Mouse (Mus musculus): ENCODE results near the gene Gm49027.
"Not testable (repeated sequence)": the region's sequence is repeated elsewhere in the genome, so short reads cannot be mapped to it uniquely, and the experiment has no call there.

Gene Gm49027

DNA sequence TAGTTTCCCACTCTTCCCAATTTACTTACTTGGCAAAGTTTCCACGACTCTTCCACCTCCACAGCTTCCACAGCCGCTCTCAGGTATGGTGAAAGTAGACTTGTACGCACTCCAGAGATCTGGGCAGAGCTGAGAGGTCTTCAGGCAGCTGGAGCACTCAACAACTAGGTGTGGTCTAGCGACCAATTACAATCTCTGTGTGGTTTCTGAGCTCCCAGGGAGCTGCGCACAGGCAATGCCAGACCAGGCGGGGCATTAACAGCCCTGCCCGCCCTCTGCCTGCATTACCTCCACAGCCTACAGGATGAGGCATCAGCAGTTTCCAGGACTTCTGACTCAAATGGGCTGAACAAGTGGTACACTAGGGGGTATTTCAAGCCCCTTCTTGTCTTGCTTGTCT, at the start of gene Gm49027:
TSS of gene Gm49027 (minus strand) at position 208 of the 400 bp plus-strand sequence.
- DNase-seq, result no peak

DNA sequence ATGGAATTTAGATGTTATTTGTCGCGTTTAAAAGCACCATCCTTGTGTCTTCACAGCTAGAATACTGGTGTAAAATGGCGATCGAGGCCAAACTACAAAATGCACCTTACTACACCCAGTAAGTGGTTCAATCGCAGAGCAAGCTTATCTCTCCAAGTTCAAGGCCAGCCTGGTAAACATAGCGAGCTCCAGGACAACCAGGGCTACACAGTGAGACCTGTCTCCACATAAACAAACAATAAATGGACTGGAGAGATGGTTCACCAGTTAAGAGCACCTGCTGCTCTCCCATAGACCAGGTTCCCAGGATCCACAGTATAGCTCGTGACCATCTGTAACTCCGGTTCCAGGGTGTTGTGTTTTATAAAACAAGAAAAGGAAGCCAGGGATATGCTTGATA, 48.1 kb upstream of the Gm49027 start:
- DNase-seq, result no peak

DNA sequence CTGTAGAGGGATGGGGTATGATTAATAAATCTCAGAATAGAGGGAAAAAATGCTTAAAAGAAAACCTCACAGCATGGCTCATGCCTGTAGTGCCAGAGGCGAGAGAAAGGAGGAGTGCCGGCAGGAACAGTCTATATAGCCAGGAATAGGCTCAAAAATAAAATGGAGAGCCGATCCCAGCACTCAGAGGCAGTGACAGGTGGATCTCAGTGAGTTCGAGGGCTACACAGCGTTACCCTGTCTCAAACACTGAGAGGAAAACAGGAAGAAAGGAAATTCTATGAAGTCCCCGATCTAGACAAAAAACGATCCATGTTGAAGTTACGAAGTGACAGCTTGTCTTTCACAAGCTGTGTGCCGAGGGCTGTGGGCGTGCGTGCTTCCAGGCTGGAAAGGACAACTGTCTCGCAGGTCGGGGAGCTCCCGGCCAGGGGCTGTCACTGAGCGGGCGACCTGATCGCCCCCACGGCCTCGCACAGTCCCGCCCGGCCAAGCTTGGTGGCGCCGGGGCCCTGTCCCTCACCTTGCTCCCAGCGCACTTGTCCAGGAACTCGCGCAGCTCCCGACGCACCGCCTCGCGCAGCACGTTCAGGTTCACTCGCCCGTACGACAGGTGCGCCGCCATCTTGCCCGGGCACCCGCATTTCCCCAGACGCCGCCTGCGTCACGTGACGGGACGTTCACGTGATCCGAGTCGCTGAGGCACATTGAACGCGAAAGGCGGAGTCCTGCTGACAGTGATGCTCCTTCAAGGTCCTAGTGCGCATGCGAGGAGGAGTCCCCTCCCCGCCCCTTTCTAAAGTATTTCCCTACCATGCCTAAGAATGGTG, 47.3 kb upstream of the Gm49027 start, which contains the start of gene Vps33a:
TSS of gene Vps33a (minus strand) at position 682 of the 830 bp plus-strand sequence.
- DNase-seq, result peak; percentile 99

DNA sequence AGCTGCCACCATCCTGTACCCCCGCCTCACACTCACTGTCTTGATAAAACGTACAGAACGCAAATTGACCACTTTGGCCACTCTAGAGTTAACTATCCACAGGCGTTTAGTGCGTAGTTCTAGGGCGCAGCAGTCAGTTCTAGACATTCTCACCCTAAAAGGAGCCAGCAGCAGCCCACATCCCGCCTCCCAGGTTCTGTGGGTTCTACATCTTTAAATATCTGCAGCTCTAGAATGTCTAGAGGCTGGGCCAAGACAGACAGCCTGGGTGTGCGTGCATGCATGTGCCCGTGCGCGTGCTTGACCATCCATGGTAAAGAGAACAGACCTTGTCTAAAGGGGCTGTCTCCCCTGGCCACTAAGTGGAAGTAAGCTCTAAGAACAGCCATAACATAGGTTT, 35.8 kb upstream of the Gm49027 start:
- no peak for DNase-seq

DNA sequence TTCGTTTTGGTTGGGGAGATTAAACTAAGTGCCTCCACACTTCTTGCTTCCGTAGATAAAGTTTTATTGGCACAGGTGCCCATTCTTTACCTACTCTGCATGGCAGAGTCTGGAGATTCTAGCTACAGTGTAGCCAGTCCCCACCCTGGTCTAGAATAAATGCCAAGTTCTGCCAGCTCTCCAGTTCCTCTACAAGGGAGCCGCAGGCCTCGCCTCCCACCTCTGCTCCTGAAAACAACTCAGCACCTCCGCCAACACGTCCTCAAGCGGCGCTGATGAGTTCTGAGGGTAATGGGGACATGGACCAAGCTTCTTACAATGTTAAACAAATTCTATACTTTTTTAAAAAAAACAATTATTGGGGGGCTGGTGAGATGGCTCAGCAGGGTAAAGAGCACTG, 34.3 kb upstream of the Gm49027 start:
- no peak for DNase-seq

DNA sequence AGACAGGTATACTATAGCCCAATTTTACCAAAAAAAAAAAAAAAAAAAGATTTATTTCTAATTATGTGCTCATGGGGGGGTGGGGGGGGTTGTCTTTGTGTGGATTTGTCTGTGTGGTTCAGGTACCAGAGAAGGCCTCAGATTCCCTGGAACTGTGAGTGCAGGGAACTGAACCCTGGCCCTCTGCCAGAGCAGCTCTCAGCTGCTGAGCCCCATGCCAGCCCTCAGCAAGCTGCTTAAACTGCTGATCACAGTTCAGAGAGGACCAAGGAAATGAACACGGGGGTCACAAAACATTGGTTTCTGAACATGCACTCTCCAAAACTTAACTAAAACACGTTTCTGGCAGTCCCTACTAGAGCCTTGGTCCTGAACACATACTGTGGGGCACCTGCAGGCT, 31.2 kb upstream of the Gm49027 start:
- DNase-seq, result peak; percentile 89 to 90

DNA sequence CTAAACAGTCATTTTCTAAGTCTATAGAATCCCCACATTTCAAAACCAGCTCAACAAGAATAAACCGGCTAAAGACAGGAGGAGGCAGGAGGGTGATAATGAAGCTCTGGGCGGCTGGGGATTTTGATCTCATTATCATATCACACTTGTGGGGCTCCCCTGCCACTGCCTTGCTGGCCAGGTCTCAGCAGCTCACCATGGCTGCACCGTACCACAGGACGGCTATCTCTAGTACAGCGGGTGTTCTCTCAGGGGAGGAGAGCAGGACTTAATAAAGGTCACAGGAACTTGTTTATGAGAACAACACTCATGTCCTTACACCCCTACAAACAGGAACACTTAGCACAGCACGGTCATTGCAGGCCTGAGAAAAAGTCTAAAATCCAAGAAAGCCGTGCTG, 30.4 kb upstream of the Gm49027 start:
- DNase-seq, result no peak

DNA sequence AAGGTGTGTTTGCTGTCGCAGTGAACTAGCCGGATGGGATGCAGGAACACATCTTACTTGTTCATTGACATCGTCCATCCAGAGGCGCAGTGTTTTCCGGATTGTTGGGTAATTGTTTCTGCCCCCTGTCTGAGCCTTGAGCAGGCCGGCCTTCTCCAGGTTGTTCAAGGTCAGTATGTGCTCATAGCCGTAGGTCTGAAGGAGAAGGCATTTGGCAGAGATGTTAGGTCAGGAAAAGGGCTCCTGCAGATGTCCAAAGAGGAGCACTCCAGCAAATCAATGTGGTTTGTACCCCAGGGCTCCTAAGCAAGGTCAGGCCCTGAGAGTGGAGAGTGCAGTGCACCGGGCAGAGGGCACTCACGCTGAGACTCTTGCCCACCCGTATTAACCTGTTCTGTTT, 8.5 kb upstream of the Gm49027 start:
- DNase-seq, result no peak

DNA sequence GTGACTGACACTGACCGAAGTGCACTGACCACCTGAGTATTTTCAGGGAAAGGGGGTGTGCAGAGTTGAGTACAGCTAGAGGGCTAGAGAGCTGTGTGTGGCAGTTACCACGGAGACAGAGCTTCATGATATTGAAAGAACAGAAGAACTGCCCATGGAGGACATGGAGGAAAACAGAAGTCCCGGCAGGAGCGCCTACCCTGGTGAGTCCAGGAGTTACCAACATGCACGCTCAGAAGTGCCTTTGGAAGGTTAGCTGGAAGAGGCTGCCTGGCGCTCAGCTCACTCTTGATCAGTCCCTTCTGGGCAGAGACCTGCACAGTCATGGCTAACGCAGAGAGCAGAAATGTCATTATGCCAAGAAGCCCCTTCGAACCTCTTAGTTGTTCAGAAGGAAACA, 4.8 kb upstream of the Gm49027 start:
- DNase-seq, result no peak

DNA sequence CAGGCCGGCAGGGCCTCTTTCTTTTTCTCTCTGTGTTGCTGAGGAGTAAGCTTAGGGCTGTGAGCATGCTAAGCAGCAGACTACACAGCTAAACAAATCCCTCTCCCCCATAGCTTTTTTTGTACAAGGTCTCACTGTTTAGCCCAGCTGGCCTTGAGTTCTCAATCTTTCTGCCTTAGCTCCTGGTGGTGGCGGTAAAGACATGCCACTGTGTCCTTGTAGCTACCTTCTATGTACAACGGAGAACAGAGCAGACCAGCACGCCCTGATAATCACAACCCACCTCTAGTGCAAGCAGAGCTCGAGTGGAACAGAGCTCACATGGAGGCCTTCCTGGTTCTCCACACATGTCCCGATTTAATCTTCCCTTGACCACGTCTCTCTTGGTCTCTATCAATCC, 3.4 kb upstream of the Gm49027 start:
- DNase-seq, result no peak

DNA sequence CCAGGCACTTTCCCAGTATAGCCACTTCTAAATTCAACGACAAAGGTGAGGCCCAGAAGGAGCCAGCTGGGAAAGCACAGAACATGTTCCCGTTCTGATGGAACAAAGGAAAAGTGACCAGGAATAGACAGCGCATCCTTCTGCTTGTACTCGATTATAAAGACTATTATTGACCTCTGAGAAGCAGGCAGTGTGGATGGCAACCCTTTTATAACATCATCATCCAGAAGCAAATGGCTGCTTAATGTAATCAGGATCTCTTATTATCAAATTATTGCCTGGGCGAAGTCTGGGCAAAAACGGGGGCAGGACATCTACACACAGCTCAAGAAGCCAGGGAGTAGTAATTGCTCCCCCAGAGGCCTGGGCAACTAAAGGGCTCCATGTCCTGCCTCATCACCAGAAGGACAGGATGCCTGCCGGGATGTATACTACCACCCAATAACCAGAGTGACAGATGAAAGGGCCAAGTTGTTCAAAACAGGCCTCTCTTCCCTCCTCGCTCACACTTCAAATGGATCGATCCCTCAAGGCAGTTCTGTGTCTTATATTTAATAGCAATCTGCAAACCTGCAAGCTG, 718 bp upstream of the Gm49027 start:
- no peak for DNase-seq

DNA sequence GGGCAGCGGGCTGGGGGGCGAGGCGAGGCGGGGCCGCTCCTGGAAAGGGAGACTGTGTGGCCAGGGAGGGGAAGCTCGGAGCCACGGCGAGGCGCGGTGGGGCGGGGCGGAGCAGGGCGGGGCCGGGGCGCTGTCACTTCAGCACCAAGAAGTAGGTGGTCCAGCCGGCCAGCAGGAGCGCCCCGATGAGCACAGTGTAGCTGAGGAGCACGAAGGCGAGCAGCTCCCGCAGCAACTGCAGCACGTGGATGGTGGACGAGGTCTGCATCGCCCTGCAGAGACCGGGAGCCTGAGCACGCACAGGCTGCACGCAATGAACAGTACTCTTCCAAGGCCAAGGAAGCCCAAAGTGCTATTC, 916 bp downstream of the Gm49027 start:
- DNase-seq, result no peak

DNA sequence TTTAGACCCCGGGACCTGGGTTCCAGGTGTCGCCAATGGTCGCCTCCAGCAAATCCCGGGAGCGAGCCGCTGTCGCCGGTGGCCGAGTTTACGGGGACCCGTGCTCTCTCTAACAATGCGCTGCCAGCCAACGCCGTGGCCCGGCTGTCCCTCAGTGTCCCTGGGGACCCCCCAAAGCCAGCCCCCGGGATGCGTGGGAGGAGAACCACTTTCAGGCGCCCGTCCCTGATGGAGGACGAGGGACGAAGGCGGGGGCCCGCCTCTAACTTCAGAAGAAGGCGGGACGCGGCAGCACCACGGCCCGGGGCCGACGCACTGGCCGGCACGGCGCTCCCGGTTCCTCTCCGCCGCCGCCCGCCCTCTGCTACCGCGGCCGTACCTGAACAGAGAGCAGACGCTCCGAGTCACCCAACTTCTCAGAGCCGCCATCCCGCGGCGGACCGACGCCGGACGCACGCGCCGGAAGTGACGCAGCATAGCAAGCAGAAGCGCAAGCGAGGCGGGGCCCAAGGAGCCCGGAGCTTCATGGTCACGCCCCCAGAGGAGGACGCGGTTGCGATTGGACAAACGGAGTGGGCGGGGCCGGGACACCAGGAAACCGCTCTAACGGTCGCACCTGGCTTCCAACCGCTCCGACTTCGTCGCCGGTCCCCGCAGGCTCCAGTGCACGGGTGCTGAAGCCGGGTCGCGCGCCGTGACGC, 1.4 kb downstream of the Gm49027 start, which contains the start of gene Diablo:
TSS of gene Diablo (minus strand) at position 485 of the 701 bp plus-strand sequence.
- peak; percentile 98 for DNase-seq

DNA sequence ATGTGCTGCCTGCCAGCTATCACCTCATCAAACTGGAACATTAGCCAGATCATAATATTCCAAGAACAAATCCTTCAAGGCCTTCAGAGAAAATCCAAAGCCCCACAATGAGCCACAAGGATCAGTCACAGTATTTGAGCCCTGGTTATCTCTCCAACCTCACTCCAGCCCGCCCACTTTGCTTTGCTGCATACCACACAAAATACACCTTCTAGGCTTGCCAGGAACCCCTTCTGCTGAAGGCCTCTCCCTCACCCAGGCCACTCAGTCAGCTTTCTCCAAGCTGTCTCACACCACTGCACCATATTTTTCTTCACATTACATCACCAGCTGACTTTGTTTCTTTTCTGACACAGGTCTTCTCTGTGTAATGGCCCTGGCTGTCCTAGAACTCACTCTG, 3.1 kb downstream of the Gm49027 start:
- peak in 1 of 2 experiments; percentile 1 for DNase-seq

DNA sequence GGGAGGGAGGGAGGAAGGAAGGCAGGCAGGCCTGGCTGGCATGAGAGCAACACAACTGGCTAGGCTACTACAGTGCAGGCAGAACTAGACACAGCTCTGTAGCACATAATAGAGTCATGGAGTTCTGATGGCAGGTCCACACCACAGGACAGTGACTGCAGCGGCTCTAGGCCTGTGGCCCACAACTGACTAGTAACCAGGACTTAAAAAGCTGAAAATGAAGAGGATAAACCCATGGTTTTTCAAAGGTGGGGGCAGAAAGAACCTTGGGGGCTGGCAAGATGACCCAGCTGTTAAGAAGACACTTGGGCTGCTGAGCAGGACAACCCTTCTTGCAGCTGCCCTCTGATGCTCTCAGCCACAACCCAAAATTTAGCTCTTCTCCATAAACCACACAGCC, 3.7 kb downstream of the Gm49027 start:
- DNase-seq, result peak in 1 of 2 experiments; percentile 1

DNA sequence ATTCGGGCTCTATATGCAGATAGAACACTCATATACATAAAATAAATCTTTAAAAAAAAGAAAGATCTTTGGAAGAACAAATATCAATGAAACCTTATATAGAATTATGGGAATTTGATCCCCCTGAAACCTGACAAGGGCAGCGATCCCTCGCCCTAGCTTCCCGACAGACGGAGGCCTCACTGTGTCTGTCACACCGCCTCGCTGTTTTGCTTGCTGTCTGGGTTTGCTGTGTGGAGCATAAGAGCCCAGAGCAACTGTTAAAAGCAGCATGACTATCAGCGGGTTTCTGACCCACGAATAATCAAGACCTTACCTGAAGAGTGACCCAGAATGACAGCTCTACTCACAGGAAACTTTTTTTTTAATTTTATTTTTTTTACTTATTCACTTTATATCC, 4.6 kb downstream of the Gm49027 start:
- DNase-seq, result peak in 1 of 2 experiments; percentile 1

DNA sequence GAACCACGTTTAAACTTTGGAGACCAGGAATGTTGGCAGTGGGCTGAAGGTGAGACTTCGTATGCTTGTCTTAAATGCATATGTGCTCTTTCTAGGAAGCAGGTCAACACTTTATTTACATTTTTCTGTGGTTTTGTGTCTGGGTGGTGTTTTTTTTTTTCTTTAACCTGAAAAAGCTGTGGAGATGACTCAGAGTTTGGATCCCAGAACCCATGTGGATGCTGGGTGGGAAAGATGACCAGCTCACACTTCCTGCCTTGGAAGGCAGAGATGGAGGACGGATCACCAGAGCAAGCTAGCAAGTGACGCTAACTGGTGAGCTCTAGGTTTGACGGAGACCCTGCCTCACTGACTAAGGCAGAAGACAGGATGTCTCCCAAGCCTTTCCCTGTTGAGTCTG, 10.4 kb downstream of the Gm49027 start:
- no peak for DNase-seq

DNA sequence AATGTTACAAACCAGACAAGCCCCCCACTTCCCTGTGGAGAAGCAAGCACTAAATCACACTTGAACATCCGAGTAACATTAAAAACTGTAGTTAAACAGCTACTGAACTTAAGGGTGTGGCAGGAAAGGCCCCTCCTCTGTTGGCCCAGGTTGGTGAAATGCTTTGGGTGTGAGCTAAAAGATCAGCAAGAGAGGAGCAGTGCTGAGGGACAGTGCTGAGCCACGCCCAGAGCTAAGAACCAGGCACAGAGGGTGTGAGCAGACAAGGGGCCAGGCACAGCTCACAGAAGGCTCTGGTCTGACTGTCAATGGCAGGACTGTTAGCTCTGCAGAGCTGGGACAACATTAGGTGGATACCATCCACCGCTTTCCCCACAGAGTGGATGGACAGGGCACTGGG, 13.2 kb downstream of the Gm49027 start:
- DNase-seq, result no peak

DNA sequence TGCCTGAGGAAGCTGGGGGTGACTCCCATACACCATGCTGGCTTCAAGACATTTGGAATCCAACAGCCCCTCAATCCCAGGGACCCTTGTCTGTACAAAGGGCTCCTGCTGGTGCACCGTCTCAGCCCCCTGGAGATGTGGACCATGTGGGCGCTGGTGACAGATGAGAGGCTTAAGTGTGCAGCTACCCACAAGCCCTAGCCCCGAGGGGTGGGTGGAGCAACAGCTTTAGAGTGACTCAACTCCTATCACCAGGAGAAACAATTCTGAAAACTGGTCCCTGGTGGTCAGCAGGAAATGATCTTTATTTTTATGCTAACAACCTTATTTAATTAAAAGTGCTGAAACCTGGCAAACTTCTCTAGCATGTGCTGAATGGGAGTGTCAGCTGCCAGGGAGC, 13.9 kb downstream of the Gm49027 start:
- not testable (repeated sequence) for DNase-seq

DNA sequence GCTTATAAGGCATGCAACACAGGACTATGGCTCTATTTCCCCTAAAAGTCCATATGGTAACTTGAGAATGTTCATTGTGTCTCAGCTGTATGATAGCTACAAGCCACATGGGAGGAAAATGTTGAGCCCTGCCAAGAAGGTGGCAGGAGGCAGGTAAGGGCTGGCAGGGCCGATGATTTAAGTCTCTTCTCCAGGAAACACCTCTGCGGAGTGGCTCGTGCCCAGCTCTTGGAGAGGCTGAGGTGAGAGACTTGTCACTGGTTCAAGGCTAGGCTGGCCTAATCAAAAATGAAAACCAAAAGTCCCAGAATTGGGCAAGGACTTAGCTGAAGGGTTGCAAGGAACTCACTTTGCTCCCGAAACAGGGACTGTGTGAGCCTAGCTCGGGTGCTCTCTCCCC, 15.1 kb downstream of the Gm49027 start, which contains the start of gene B3gnt4:
TSS of gene B3gnt4 (plus strand) at position 301 of the 400 bp plus-strand sequence.
- DNase-seq, result no peak

DNA sequence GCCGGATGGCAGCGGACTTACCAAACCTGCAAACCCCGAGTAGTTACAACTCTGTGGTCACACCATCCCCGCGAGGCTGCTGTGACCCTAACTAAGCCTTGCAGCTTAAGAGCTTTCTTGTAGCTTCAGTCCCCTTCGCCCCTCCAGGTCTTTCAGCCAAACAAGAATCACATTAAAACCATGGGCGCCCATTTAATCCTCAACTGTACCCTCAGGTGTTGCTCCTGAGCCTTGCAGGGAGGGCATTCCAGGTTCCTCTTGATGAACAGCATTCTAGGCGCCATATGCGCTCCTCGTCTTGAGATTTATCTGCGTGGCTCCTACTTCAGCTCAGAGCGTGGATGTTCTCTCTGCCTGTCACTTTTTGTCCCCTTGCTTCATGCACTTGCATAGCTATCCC, 16.4 kb downstream of the Gm49027 start:
- DNase-seq, result no peak

DNA sequence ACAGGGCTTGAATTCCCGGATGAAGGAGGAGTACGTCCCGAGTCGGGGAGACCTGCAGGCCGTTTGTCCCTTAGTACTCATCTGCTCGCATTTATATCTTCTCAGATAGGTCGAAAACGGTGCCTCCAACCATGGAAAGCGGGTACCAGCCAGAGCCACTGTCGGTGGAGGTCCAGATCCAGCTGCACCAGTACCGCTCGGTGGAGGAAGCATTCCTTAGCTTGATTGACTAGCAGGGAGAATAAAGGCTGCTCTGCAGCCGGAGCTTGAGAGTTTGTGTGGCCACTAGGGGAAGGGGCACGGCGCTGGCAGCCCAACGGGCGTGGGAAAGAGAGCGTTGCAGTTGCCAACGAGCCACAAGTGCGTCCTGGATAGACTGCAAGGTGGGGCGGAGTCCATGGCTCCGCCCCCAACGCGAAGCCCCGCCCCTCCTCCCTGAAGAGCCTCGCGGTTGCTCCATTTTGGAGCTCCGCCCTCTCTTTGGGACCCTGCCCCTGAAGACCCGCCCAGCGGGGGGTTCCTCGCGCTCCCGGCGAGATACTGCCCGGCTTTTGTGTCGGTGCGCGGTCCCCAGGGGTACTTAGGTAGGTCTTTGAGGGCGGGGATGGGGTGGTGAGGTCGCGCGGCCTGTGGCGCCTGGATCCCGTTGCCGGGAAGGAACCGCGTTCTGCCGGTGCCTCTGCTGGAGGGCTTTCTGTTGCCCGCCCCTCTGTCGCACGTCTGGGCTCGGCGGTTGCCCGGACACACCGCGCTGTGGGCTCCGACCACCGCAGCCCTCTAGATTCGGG, 17.2 kb downstream of the Gm49027 start:
- DNase-seq, result peak; percentile 76 to 83

DNA sequence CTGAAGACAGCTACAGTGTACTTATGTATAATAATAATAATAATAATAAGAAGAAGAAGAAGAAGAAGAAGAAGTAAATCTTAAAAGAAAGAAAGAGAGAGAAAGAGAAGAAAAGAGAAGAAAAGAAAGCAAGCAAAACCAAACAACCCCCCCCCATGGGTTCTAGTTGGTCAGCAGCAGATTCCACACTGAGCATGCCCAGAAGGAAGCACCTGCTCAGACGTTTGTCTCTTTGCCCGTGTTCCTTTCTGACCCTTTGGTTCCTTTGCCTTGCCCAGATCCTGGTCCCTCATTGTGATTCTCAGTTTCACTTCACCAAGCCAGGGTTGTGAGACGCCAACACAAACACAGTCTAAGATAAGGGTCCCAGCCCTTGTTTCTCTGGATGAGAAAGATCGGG, 23.3 kb downstream of the Gm49027 start:
- DNase-seq, result no peak

Measured in cerebellum, postnatal 14 days (tissue).